Mouse (Mus musculus): ENCODE measurements around the gene Slc11a1. TPM values are rescaled to one million over a fixed set of nuclear protein-coding genes. Genes with fewer than 3 reads are reported as not detected.

Slc11a1 gene
- polyA plus RNA-seq, 1 experiment from 2014 or later, result 2.7 TPM

GRCm38 (mm10) chr1:74433220-74433619 is 58.2 kb downstream of the Slc11a1 start:
- Histone ChIP-seq H3K4me2 (no peak overlapping the region), H3K4me1 (replicated peaks) (peaks cover 4% of the 10 kb centered on the region; the same call in 1 of the 2 replicates), H3K4me3 (no peak overlapping the region), H3K9ac (no peak overlapping the region), H3K27ac (replicated peaks) (no peak overlapping the region), H3K36me3 (peaks cover 32% of the 10 kb centered on the region), H3K27me3 (no peaks in the 10 kb centered on the region), H3K9me3 (no peaks in the 10 kb centered on the region)
- no peak for ATAC-seq (ENCODE audit: low read depth)
- 78% methylated on average over 6 of the region's 6 CpGs for WGBS

- WGBS, result 69% methylated on average over 5 of the region's 5 CpGs
- no peak overlapping the region for H3K4me3 ChIP-seq
Observed at GRCm38 (mm10) chr1:74434596-74434995, 59.6 kb downstream of the Slc11a1 start.

GRCm38 (mm10) chr1:74435563-74435962 is 60.6 kb downstream of the Slc11a1 start:
- Histone ChIP-seq H3K27me3 (no peaks in the 10 kb centered on the region), H3K9ac (no peak overlapping the region), H3K36me3 (peaks cover 52% of the 10 kb centered on the region), H3K4me2 (no peak overlapping the region), H3K4me3 (no peak overlapping the region), H3K4me1 (replicated peaks) (peaks cover 4% of the 10 kb centered on the region; the same call in 1 of the 2 replicates), H3K9me3 (no peaks in the 10 kb centered on the region), H3K27ac (replicated peaks) (no peak overlapping the region)
- ATAC-seq (ENCODE audit: low read depth), result no peak
- 91% methylated on average over 6 of the region's 6 CpGs for WGBS

More at GRCm38 (mm10) chr1:74434596-74434995, 59.6 kb downstream of the Slc11a1 start:
- ATAC-seq (ENCODE audit: low read depth), result no peak
- H3K9me3 ChIP-seq, result no peaks in the 10 kb centered on the region
- H3K4me2 ChIP-seq, result no peak overlapping the region
- H3K4me1 ChIP-seq (replicated peaks), result peaks cover 4% of the 10 kb centered on the region; the same call in 1 of the 2 replicates
- no peak overlapping the region for H3K27ac ChIP-seq (replicated peaks)
- H3K36me3 ChIP-seq, result peaks cover 44% of the 10 kb centered on the region
- no peak overlapping the region for H3K9ac ChIP-seq
- H3K27me3 ChIP-seq, result no peaks in the 10 kb centered on the region

MicroRNAs encoded within 50 kb of the gene (microRNA counts, 519-probe panel; counts per million panel counts)
- microRNA mmu-miR-26b, result 3,699 counts per million, percentile 55 among the panel's probes with 10 or more counts

Small RNA genes lying within 50 kb of the gene (microRNA-seq; reads per million reads assigned to microRNA genes)
- 10,073 reads per million, percentile 96 among the genes with 10 or more reads in this experiment for gene Mir26b

Other genes starting within 250 kb of the Slc11a1 start
- gene Rufy4, start 249.7 kb upstream of the Slc11a1 start, polyA plus RNA-seq (2015; fragmentation: Nextera tagmentation; extraction: Ambion mirVana), result 0.14 TPM in 1 of 2 replicates, not detected in the other
- 0.12 and 0.15 TPM in 2 replicates for gene Cxcr2, start 221.2 kb upstream of the Slc11a1 start, polyA plus RNA-seq (2015; fragmentation: Nextera tagmentation; extraction: Ambion mirVana)
- gene Cxcr1, start 180.6 kb upstream of the Slc11a1 start, polyA plus RNA-seq (2015; fragmentation: Nextera tagmentation; extraction: Ambion mirVana), result not detected in 2 replicates
- gene Arpc2, start 139.1 kb upstream of the Slc11a1 start, polyA plus RNA-seq (2015; fragmentation: Nextera tagmentation; extraction: Ambion mirVana), result 436 and 457 TPM in 2 replicates
- 0.28 TPM in 1 of 2 replicates, not detected in the other for gene Gpbar1, start 96.6 kb upstream of the Slc11a1 start, polyA plus RNA-seq (2015; fragmentation: Nextera tagmentation; extraction: Ambion mirVana)
- gene Aamp, start 90.5 kb upstream of the Slc11a1 start, polyA plus RNA-seq (2015; fragmentation: Nextera tagmentation; extraction: Ambion mirVana), result 195 and 200 TPM in 2 replicates
- gene Pnkd, start 90.3 kb upstream of the Slc11a1 start, polyA plus RNA-seq (2015; fragmentation: Nextera tagmentation; extraction: Ambion mirVana), result 104 and 119 TPM in 2 replicates
- gene Tmbim1, start 69.6 kb upstream of the Slc11a1 start, polyA plus RNA-seq (2015; fragmentation: Nextera tagmentation; extraction: Ambion mirVana), result 9.0 and 10.9 TPM in 2 replicates
- 0.73 and 1.1 TPM in 2 replicates for gene Catip, start 13.1 kb upstream of the Slc11a1 start, polyA plus RNA-seq (2015; fragmentation: Nextera tagmentation; extraction: Ambion mirVana)
- 22.5 and 27.1 TPM in 2 replicates for gene Ctdsp1, start 16.3 kb downstream of the Slc11a1 start, polyA plus RNA-seq (2015; fragmentation: Nextera tagmentation; extraction: Ambion mirVana)
- 0.10 and 0.12 TPM in 2 replicates for gene Vil1, start 34.2 kb downstream of the Slc11a1 start, polyA plus RNA-seq (2015; fragmentation: Nextera tagmentation; extraction: Ambion mirVana)
- gene Cnot9, start 130.9 kb downstream of the Slc11a1 start, polyA plus RNA-seq (2015; fragmentation: Nextera tagmentation; extraction: Ambion mirVana), result 46.8 and 48.9 TPM in 2 replicates
- 6.5 and 8.7 TPM in 2 replicates for gene Plcd4, start 167.7 kb downstream of the Slc11a1 start, polyA plus RNA-seq (2015; fragmentation: Nextera tagmentation; extraction: Ambion mirVana)
- gene Usp37, start 169.1 kb downstream of the Slc11a1 start, polyA plus RNA-seq (2015; fragmentation: Nextera tagmentation; extraction: Ambion mirVana), result 24.1 and 25.0 TPM in 2 replicates
- gene Zfp142, start 213.1 kb downstream of the Slc11a1 start, polyA plus RNA-seq (2015; fragmentation: Nextera tagmentation; extraction: Ambion mirVana), result 6.7 and 7.5 TPM in 2 replicates
- 21.7 and 22.2 TPM in 2 replicates for gene Bcs1l, start 213.1 kb downstream of the Slc11a1 start, polyA plus RNA-seq (2015; fragmentation: Nextera tagmentation; extraction: Ambion mirVana)
- 42.7 and 44.6 TPM in 2 replicates for gene Rnf25, start 226.2 kb downstream of the Slc11a1 start, polyA plus RNA-seq (2015; fragmentation: Nextera tagmentation; extraction: Ambion mirVana)
- 16.5 and 19.7 TPM in 2 replicates for gene Stk36, start 226.2 kb downstream of the Slc11a1 start, polyA plus RNA-seq (2015; fragmentation: Nextera tagmentation; extraction: Ambion mirVana)